Mouse (Mus musculus): ENCODE measurements around the gene Spout1.

The Spout1 gene

GRCm38 (mm10) chr2:30177700-30178675 lies at the start of gene Spout1:
Gene Spout1, minus strand, starts transcription at chr2:30178459.
- peak; percentile 94 to 96 for DNase-seq (ENCODE audit: low spot score in 2 of 2)

GRCm38 (mm10) chr2:30216293-30216692 lies 38.0 kb upstream of the Spout1 start:
- no peak for DNase-seq (ENCODE audit: low spot score in 2 of 2)

GRCm38 (mm10) chr2:30215493-30215892 lies 37.2 kb upstream of the Spout1 start:
- DNase-seq (ENCODE audit: low spot score in 2 of 2) = no peak

GRCm38 (mm10) chr2:30214745-30215144 lies 36.5 kb upstream of the Spout1 start:
- no peak for DNase-seq (ENCODE audit: low spot score in 2 of 2)

- DNase-seq (ENCODE audit: low spot score in 2 of 2) = no peak
Measured at GRCm38 (mm10) chr2:30212951-30213350, 34.7 kb upstream of the Spout1 start.

- no peak for DNase-seq (ENCODE audit: low spot score in 2 of 2)
Measured at GRCm38 (mm10) chr2:30212169-30212545, 33.9 kb upstream of the Spout1 start.

GRCm38 (mm10) chr2:30211408-30212168 lies 33.3 kb upstream of the Spout1 start:
- DNase-seq (ENCODE audit: low spot score in 2 of 2) = no peak

GRCm38 (mm10) chr2:30207886-30208285 lies 29.6 kb upstream of the Spout1 start:
- no peak for DNase-seq (ENCODE audit: low spot score in 2 of 2)

GRCm38 (mm10) chr2:30207401-30207800 lies 29.1 kb upstream of the Spout1 start:
- DNase-seq (ENCODE audit: low spot score in 2 of 2) = no peak

- peak; percentile 82 to 91 for DNase-seq (ENCODE audit: low spot score in 2 of 2)
Measured at GRCm38 (mm10) chr2:30205629-30206357, 27.5 kb upstream of the Spout1 start, which contains the start of gene Kyat1. Gene Kyat1, minus strand, starts transcription at chr2:30205847.

GRCm38 (mm10) chr2:30205255-30205628 lies 27.0 kb upstream of the Spout1 start:
- DNase-seq (ENCODE audit: low spot score in 2 of 2) = no peak

GRCm38 (mm10) chr2:30203439-30203838 lies 25.2 kb upstream of the Spout1 start:
- no peak for DNase-seq (ENCODE audit: low spot score in 2 of 2)

- no peak for DNase-seq (ENCODE audit: low spot score in 2 of 2)
Measured at GRCm38 (mm10) chr2:30200388-30200925, 22.2 kb upstream of the Spout1 start.

GRCm38 (mm10) chr2:30199984-30200383 lies 21.7 kb upstream of the Spout1 start:
- DNase-seq (ENCODE audit: low spot score in 2 of 2) = no peak

- no peak for DNase-seq (ENCODE audit: low spot score in 2 of 2)
Measured at GRCm38 (mm10) chr2:30198021-30198420, 19.8 kb upstream of the Spout1 start.

- no peak for DNase-seq (ENCODE audit: low spot score in 2 of 2)
Measured at GRCm38 (mm10) chr2:30194656-30195055, 16.4 kb upstream of the Spout1 start.

- DNase-seq (ENCODE audit: low spot score in 2 of 2) = no peak
Measured at GRCm38 (mm10) chr2:30191790-30192580, 13.7 kb upstream of the Spout1 start.

GRCm38 (mm10) chr2:30185681-30186080 lies 7.4 kb upstream of the Spout1 start:
- no peak for DNase-seq (ENCODE audit: low spot score in 2 of 2)

- no peak for DNase-seq (ENCODE audit: low spot score in 2 of 2)
Measured at GRCm38 (mm10) chr2:30185276-30185675, 7.0 kb upstream of the Spout1 start.

GRCm38 (mm10) chr2:30183721-30184120 lies 5.5 kb upstream of the Spout1 start:
- no peak for DNase-seq (ENCODE audit: low spot score in 2 of 2)

GRCm38 (mm10) chr2:30182424-30182823 lies 4.2 kb upstream of the Spout1 start:
- DNase-seq (ENCODE audit: low spot score in 2 of 2) = no peak
